Mouse (Mus musculus): ENCODE data around the gene Nhlh2.

- TF ChIP-seq UBTF (IDR thresholded peaks at IDR 0.05; ENCODE audit: low read depth, low read length) (no peak), PAX5 (IDR thresholded peaks at IDR 0.05; ENCODE audit: low read length) (no peak), CTCF (conservative IDR thresholded peaks at IDR 0.05 in 1 of 2, IDR thresholded peaks at IDR 0.05 in 1 of 2; ENCODE audit: low read depth in 2 of 2, low read length in 2 of 2) (no peak), ZNF384 (IDR thresholded peaks at IDR 0.05; ENCODE audit: low read depth, low read length) (no peak)
Observed at GRCm38 (mm10) chr3:101990136-101990535, 19.7 kb upstream of the Nhlh2 start.

Data from CH12.LX (cell line).